Mouse (Mus musculus): Measurements from ENCODE around the gene Gm3173. TPM values are rescaled to one million over a fixed set of nuclear protein-coding genes. Genes with fewer than 3 reads are reported as not detected.
"Not testable (repeated sequence)": the region's sequence is repeated elsewhere in the genome, so short reads cannot be mapped to it uniquely, and the experiment has no call there.

Gm3173 gene
- 1.3 TPM in 1 of 2 replicates, not detected in the other for polyA plus RNA-seq (2012; rRNA removed)

- DNase-seq (ENCODE audit: low spot score), result not testable (repeated sequence)
Observed at GRCm38 (mm10) chr14:4430692-4431091, at the start of gene Gm3173. TSS of gene Gm3173 (plus strand) at chr14:4430992.

- not testable (repeated sequence) for DNase-seq (ENCODE audit: low spot score)
Observed at GRCm38 (mm10) chr14:4385606-4386005, 45.2 kb upstream of the Gm3173 start.

GRCm38 (mm10) chr14:4392841-4393530 lies 37.8 kb upstream of the Gm3173 start:
- DNase-seq (ENCODE audit: low spot score), result not testable (repeated sequence)

GRCm38 (mm10) chr14:4397226-4397625 lies 33.6 kb upstream of the Gm3173 start, which contains the start of gene Gm3159:
TSS of gene Gm3159 (plus strand) at chr14:4397526.
- not testable (repeated sequence) for DNase-seq (ENCODE audit: low spot score)

GRCm38 (mm10) chr14:4398624-4399023 lies 32.2 kb upstream of the Gm3173 start:
- not testable (repeated sequence) for DNase-seq (ENCODE audit: low spot score)

- DNase-seq (ENCODE audit: low spot score), result not testable (repeated sequence)
Observed at GRCm38 (mm10) chr14:4400115-4400789, 30.5 kb upstream of the Gm3173 start.

- not testable (repeated sequence) for DNase-seq (ENCODE audit: low spot score)
Observed at GRCm38 (mm10) chr14:4401245-4401644, 29.5 kb upstream of the Gm3173 start.

- DNase-seq (ENCODE audit: low spot score), result not testable (repeated sequence)
Observed at GRCm38 (mm10) chr14:4403840-4404239, 27.0 kb upstream of the Gm3173 start.

GRCm38 (mm10) chr14:4409939-4410338 lies 20.9 kb upstream of the Gm3173 start:
- not testable (repeated sequence) for DNase-seq (ENCODE audit: low spot score)

- not testable (repeated sequence) for DNase-seq (ENCODE audit: low spot score)
Observed at GRCm38 (mm10) chr14:4414965-4415835, 15.6 kb upstream of the Gm3173 start, which contains the start of gene Gm3164. TSS of gene Gm3164 (plus strand) at chr14:4415448.

- DNase-seq (ENCODE audit: low spot score), result not testable (repeated sequence)
Observed at GRCm38 (mm10) chr14:4481445-4481844, 50.7 kb downstream of the Gm3173 start, which contains the start of gene Gm3182. TSS of gene Gm3182 (plus strand) at chr14:4481745.

GRCm38 (mm10) chr14:4499425-4499824 lies 68.6 kb downstream of the Gm3173 start:
- not testable (repeated sequence) for DNase-seq (ENCODE audit: low spot score)

- DNase-seq (ENCODE audit: low spot score), result not testable (repeated sequence)
Observed at GRCm38 (mm10) chr14:4555105-4555504, 124.3 kb downstream of the Gm3173 start, which contains the start of gene Gm3047. TSS of gene Gm3047 (plus strand) at chr14:4555405.

Other genes starting within 250 kb of the Gm3173 start
- 0.09 and 0.11 TPM in 2 replicates for gene Gm2974, start 248.4 kb upstream of the Gm3173 start, polyA plus RNA-seq (2012; rRNA removed)
- not detected in 2 replicates for gene Gm3138, start 181.4 kb upstream of the Gm3173 start, polyA plus RNA-seq (2012; rRNA removed)
- gene Gm3149, start 113.7 kb upstream of the Gm3173 start, polyA plus RNA-seq (2012; rRNA removed), result not detected in 2 replicates
- 0.04 TPM in 1 of 2 replicates, not detected in the other for gene 2610042L04Rik, start 96.2 kb upstream of the Gm3173 start, polyA plus RNA-seq (2012; rRNA removed)
- gene Gm3159, start 33.5 kb upstream of the Gm3173 start, polyA plus RNA-seq (2012; rRNA removed), result not detected in 2 replicates
- gene Gm3164, start 15.5 kb upstream of the Gm3173 start, polyA plus RNA-seq (2012; rRNA removed), result 0.04 and 0.08 TPM in 2 replicates
- gene Gm3182, start 50.8 kb downstream of the Gm3173 start, polyA plus RNA-seq (2012; rRNA removed), result not detected in 2 replicates
- gene Gm3047, start 124.4 kb downstream of the Gm3173 start, polyA plus RNA-seq (2012; rRNA removed), result not detected in 2 replicates
- gene Gm8159, start 201.4 kb downstream of the Gm3173 start, polyA plus RNA-seq (2012; rRNA removed), result 0.08 TPM in 1 of 2 replicates, not detected in the other
- 0.12 and 0.15 TPM in 2 replicates for gene Gm3239, start 233.2 kb downstream of the Gm3173 start, polyA plus RNA-seq (2012; rRNA removed)